Mouse (Mus musculus) MEL (cell line): ENCODE measurements around the gene Il21. TPM values are rescaled to one million over a fixed set of nuclear protein-coding genes. Genes with fewer than 3 reads are reported as not detected.
A peak's percentile ranks its signal among the peaks of the same experiment; 100 is the strongest.

Experiments used
- CHD2 ChIP-seq: IDR thresholded peaks from 2 replicates; pipeline ENCODE4 v1.6.1; 2011; ENCODE audit warnings: low read length, improper control_type of control experiment
- EP300 ChIP-seq, 2 experiments: IDR thresholded peaks; 2 replicates each; pipeline ENCODE4 v1.6.1; 2011; ENCODE audit warnings: improper control_type of control experiment in 2 of 2, low read length in 2 of 2, low read depth in 1 of 2, mild to moderate bottlenecking in 1 of 2
- MAX ChIP-seq: IDR thresholded peaks from 2 replicates; pipeline ENCODE4 v1.6.1; 2011; ENCODE audit warnings: low read length, improper control_type of control experiment
- MEF2A ChIP-seq: IDR thresholded peaks from 2 replicates; pipeline ENCODE4 v1.6.1; 2014; ENCODE audit warnings: low read depth, mild to moderate bottlenecking, inconsistent platforms, low read length, improper control_type of control experiment; ENCODE audit not compliant: poor library complexity, insufficient replicate concordance, severe bottlenecking; ENCODE audit errors: extremely low read depth
- MXI1 ChIP-seq: IDR thresholded peaks from 2 replicates; pipeline ENCODE4 v1.6.1; 2011; ENCODE audit warnings: mild to moderate bottlenecking, low read depth, low read length, improper control_type of control experiment
- RAD21 ChIP-seq: IDR thresholded peaks from 2 replicates; pipeline ENCODE4 v1.6.1; 2011; ENCODE audit warnings: mild to moderate bottlenecking, low read depth, low read length, improper control_type of control experiment
- RCOR1 ChIP-seq: IDR thresholded peaks from 2 replicates; pipeline ENCODE4 v1.6.1; 2012; ENCODE audit warnings: low read depth, mild to moderate bottlenecking, inconsistent platforms, low read length, improper control_type of control experiment
- USF2 ChIP-seq, 2 experiments: IDR thresholded peaks; 2 replicates each; pipeline ENCODE4 v1.6.1; 2011 to 2012; ENCODE audit warnings: improper control_type of control experiment in 2 of 2, low read length in 2 of 2, borderline replicate concordance in 1 of 2, inconsistent platforms in 1 of 2, low read depth in 1 of 2, mild to moderate bottlenecking in 1 of 2; ENCODE audit not compliant: insufficient read depth in 1 of 2
- ZC3H11A ChIP-seq: IDR thresholded peaks from 2 replicates; pipeline ENCODE4 v1.6.1; 2012; ENCODE audit warnings: low read depth, mild to moderate bottlenecking, inconsistent platforms, low read length, improper control_type of control experiment
- polyA plus RNA-seq, 2 experiments: library from polyadenylated mRNA; stranded (reverse) in 1 of 2; unstranded in 1 of 2; fragments of >175 nt in 1 of 2; fragments of >200 nt in 1 of 2; gene quantifications; 2 replicates each; pipeline versions ENCODE4 v1.2.1 to v1.2.4; 2012; ENCODE audit warnings: low replicate concordance in 2 of 2, low read depth in 1 of 2; ENCODE audit not compliant: insufficient read length in 2 of 2, insufficient read depth in 1 of 2, missing spikeins in 1 of 2
- total RNA-seq: library from RNA; depleted of rRNA; stranded (reverse); fragments of 300-350 nt; gene quantifications from 2 replicates; pipeline ENCODE4 v1.2.3, GENCODE M21; 2012; rRNA removed

Il21 gene
- total and polyA plus RNA-seq, 3 experiments, result not detected

DNA sequence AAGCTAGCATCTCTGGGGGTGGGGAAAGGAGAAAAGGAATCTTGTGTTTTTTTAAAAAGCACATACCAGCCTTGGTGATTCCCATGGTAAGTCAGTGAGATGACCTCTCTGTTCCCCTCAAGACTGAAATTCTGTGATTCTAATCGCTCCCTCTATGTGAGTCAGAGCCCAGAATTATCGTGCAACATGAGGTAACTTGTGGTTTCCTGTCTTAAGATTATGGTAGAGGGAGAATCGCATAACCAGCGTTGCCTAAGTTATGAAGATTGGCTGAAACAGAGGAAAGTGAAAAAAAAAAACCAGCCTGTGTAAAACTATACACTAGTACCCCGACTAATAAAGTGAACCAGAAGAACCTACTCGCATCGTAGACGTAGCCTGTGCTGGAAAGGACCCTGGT, 59.2 kb downstream of the Il21 start (continued):
- TF ChIP-seq USF2 (IDR thresholded peaks at IDR 0.05; ENCODE audit: borderline replicate concordance in 1 of 2, insufficient read depth in 1 of 2, low read depth in 1 of 2, low read length in 2 of 2), result no peak
- TF ChIP-seq RCOR1, result peak; percentile 92
- no peak for TF ChIP-seq MAX
- TF ChIP-seq CHD2, result no peak
- TF ChIP-seq EP300 (IDR thresholded peaks at IDR 0.05; ENCODE audit: low read depth in 1 of 2, low read length in 2 of 2), result peak; percentile 42 to 56; a peak in 3 of 4 replicates
- TF ChIP-seq RAD21, result no peak
- TF ChIP-seq MEF2A, result no peak
- TF ChIP-seq MXI1, result no peak
- TF ChIP-seq ZC3H11A, result no peak

Other genes with a start within 250 kb of the Il21 start
- gene Adad1, start 169.1 kb downstream of the Il21 start, total RNA-seq, result not detected in 2 replicates
- not detected for gene Adad1, start 169.1 kb downstream of the Il21 start, polyA plus RNA-seq
- not detected in 2 replicates for gene Il2, start 106.7 kb downstream of the Il21 start, total RNA-seq
- gene Il2, start 106.7 kb downstream of the Il21 start, polyA plus RNA-seq, result not detected
- gene Bbs12, start 79.9 kb upstream of the Il21 start, total RNA-seq, result 5.7 and 6.2 TPM in 2 replicates
- gene Bbs12, start 79.9 kb upstream of the Il21 start, polyA plus RNA-seq, result 1 to 10 TPM in 1 of 2 experiments, not detected in 1; 7.1 TPM
- gene Cetn4, start 80.1 kb upstream of the Il21 start, total RNA-seq, result 0.85 and 1.3 TPM in 2 replicates
- gene Cetn4, start 80.1 kb upstream of the Il21 start, polyA plus RNA-seq, result 1 to 10 TPM in 1 of 2 experiments, not detected in 1; 3.8 TPM
- gene Fgf2, start 115.7 kb upstream of the Il21 start, total RNA-seq, result 0.13 and 0.15 TPM in 2 replicates
- gene Fgf2, start 115.7 kb upstream of the Il21 start, polyA plus RNA-seq, result under 1 TPM in 1 of 2 experiments, not detected in 1; 0.53 TPM
- 67.6 and 73.2 TPM in 2 replicates for gene Spata5, start 187.3 kb upstream of the Il21 start, total RNA-seq
- gene Spata5, start 187.3 kb upstream of the Il21 start, polyA plus RNA-seq, result 10 to 100 TPM in 1 of 2 experiments, not detected in 1; 33.5 TPM
- gene Nudt6, start 187.6 kb upstream of the Il21 start, total RNA-seq, result 4.0 and 6.0 TPM in 2 replicates
- 1 to 10 TPM in 1 of 2 experiments, not detected in 1; 9.1 TPM for gene Nudt6, start 187.6 kb upstream of the Il21 start, polyA plus RNA-seq